Mouse (Mus musculus): ENCODE data around the gene Nup107. TPM values are rescaled to one million over a fixed set of nuclear protein-coding genes. Genes with fewer than 3 reads are reported as not detected.
A peak's percentile ranks its signal among the peaks of the same experiment; 100 is the strongest.

Gene Nup107
- polyA plus RNA-seq, 1 experiment from 2014 or later = 55.1 TPM

DNA sequence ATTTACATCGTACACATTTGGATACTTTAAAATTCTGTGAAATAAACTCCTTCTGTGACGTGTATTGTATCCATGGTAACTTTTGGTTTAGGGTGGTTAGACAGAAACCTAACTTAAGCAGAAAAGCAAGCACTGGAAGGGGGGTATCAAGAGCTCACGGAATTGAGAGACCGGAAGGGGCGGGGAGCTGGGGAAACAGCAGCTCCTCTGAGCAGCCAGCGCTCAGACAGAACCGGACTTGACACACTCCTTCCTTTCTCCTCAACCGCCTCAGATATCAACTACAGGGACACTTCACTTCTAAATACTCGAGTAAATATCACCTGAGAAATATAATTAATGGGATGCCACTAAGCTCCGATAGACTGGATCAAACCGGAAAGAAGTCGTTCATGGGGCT is 4.6 kb upstream of the Nup107 start:
- no peak overlapping the region for H3K9ac ChIP-seq (ENCODE audit: low read length)
- 83% methylated on average over 12 of the region's 12 CpGs for WGBS
- no peak for ATAC-seq (replicated peaks; ENCODE audit: extremely low read depth, insufficient read depth, low FRiP score)
- H3K27me3 ChIP-seq (ENCODE audit: control insufficient read depth, insufficient read depth, low read length) = no peaks in the 10 kb centered on the region
- H3K4me1 ChIP-seq (ENCODE audit: control insufficient read depth, insufficient read depth, low read length) = peaks cover 3% of the 10 kb centered on the region; the same call in 1 of the 2 replicates
- H3K4me2 ChIP-seq (ENCODE audit: low read depth, low read length) = no peak overlapping the region
- H3K9me3 ChIP-seq (replicated peaks; ENCODE audit: control insufficient read depth, low read length) = peaks cover 4% of the 10 kb centered on the region; the same call in 1 of the 2 replicates
- no peak overlapping the region for H3K27ac ChIP-seq (ENCODE audit: low read length)
- H3K36me3 ChIP-seq (ENCODE audit: control insufficient read depth, insufficient read depth) = no peaks in the 10 kb centered on the region
- no peak overlapping the region for H3K4me3 ChIP-seq (ENCODE audit: low read length)

DNA sequence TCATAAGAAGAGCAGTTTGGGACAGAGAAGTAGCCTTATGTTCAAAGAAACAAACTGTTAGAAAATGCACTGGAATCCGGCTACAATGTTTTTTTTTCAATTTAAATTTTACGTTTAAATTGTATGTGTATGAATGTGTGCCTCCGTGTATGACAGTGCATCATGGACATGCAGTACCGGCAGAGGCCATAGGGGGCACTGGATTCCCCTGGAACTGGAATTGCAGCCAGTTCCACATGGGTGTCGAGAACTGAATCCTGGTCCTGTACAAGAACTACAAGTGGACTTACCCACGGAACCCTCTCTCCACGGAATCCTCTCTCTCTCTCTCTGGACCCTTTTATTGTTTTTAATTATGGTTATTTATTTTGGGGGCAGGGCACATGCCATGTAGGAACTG is 3.7 kb upstream of the Nup107 start:
- Histone ChIP-seq H3K4me3 (ENCODE audit: low read length) (no peak overlapping the region), H3K36me3 (ENCODE audit: control insufficient read depth, insufficient read depth) (no peaks in the 10 kb centered on the region), H3K27me3 (ENCODE audit: control insufficient read depth, insufficient read depth, low read length) (no peaks in the 10 kb centered on the region), H3K27ac (ENCODE audit: low read length) (no peak overlapping the region), H3K4me1 (ENCODE audit: control insufficient read depth, insufficient read depth, low read length) (peaks cover 11% of the 10 kb centered on the region), H3K4me2 (ENCODE audit: low read depth, low read length) (no peak overlapping the region), H3K9ac (ENCODE audit: low read length) (no peak overlapping the region), H3K9me3 (replicated peaks; ENCODE audit: control insufficient read depth, low read length) (peaks cover 4% of the 10 kb centered on the region; the same call in 1 of the 2 replicates)
- 93% methylated on average over 7 of the region's 7 CpGs for WGBS
- ATAC-seq (replicated peaks; ENCODE audit: extremely low read depth, insufficient read depth, low FRiP score) = no peak

DNA sequence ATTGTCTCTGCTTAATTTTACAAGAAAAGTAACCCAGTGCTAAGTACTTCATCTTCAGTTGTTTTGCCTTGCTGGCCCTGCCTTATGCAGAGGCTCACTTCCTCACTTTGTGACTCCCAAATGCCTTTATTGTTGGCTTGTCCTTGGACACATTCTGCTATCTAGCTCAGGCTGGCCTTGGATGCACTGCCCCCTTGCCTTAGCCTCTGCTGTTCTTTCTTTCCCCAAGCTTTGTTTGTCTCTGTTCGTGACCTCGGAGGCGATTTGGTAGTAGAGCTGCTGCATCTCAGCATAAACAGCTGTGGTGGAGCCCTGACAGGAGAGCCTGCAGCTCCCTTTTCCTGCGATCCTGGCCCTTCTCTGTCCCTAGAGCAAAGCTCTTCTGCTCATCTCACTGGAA is 2.7 kb upstream of the Nup107 start:
- H3K9ac ChIP-seq (ENCODE audit: low read length) = no peak overlapping the region
- peaks cover 4% of the 10 kb centered on the region; the same call in 1 of the 2 replicates for H3K9me3 ChIP-seq (replicated peaks; ENCODE audit: control insufficient read depth, low read length)
- ATAC-seq (replicated peaks; ENCODE audit: extremely low read depth, insufficient read depth, low FRiP score) = no peak
- no peaks in the 10 kb centered on the region for H3K36me3 ChIP-seq (ENCODE audit: control insufficient read depth, insufficient read depth)
- H3K4me3 ChIP-seq (ENCODE audit: low read length) = no peak overlapping the region
- WGBS = 78% methylated on average over 4 of the region's 4 CpGs
- no peak overlapping the region for H3K27ac ChIP-seq (ENCODE audit: low read length)
- H3K4me2 ChIP-seq (ENCODE audit: low read depth, low read length) = no peak overlapping the region
- peaks cover 11% of the 10 kb centered on the region for H3K4me1 ChIP-seq (ENCODE audit: control insufficient read depth, insufficient read depth, low read length)
- H3K27me3 ChIP-seq (ENCODE audit: control insufficient read depth, insufficient read depth, low read length) = no peaks in the 10 kb centered on the region

DNA sequence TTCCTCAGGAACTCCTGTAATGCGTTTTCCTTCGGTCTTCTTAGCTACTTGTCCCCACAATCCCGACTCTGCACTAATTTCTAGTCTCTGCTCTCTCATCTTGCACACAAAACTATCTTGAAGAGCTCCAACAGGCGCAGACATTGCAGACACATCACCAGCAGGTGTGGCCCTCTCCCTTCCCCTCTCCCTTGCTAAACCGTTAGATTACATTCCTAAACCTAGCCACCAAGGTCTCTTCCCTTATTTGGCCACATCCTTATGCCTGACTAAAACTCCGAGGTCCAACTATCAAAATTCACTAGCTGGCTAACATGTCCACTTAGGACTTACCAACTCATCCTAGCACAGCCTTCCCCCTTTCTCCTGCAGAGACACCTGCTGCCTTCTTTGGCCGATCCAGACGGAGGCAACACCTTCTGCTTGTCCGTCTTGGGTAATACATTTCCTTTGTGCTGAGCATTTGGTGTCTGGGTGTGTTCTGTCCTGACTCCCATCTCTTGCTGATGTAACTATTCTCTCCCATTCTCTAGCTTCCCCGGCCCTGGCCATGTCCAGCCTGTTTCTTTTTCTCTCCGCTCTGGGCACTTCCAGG is 1.0 kb upstream of the Nup107 start:
- H3K27me3 ChIP-seq (ENCODE audit: control insufficient read depth, insufficient read depth, low read length) = no peaks in the 10 kb centered on the region
- H3K9me3 ChIP-seq (replicated peaks; ENCODE audit: control insufficient read depth, low read length) = peaks cover 4% of the 10 kb centered on the region; the same call in 1 of the 2 replicates
- no peak for ATAC-seq (replicated peaks; ENCODE audit: extremely low read depth, insufficient read depth, low FRiP score)
- peak overlapping the region; percentile 79 for H3K4me2 ChIP-seq (ENCODE audit: low read depth, low read length)
- no peak overlapping the region; the same call in 1 of the 2 replicates for H3K9ac ChIP-seq (ENCODE audit: low read length)
- WGBS = 51% methylated on average over 11 of the region's 11 CpGs
- H3K27ac ChIP-seq (ENCODE audit: low read length) = peak overlapping the region; percentile 87
- H3K36me3 ChIP-seq (ENCODE audit: control insufficient read depth, insufficient read depth) = no peaks in the 10 kb centered on the region
- H3K4me3 ChIP-seq (ENCODE audit: low read length) = no peak overlapping the region; the same call in 1 of the 2 replicates
- H3K4me1 ChIP-seq (ENCODE audit: control insufficient read depth, insufficient read depth, low read length) = peaks cover 11% of the 10 kb centered on the region

DNA sequence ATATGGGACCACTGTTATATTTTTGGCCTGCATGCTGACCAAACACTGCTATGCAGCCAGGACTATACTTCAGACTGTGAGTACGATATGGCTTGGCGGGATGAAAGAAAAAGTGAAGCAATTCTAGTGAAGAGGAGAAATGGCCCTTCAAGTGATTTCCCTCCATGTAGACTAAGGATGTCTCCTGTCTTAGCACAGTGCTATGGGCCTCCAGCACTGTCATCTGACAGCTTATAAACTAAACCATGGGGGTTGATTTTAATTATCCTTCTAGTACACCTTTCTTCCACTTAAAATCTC is 1.4 kb downstream of the Nup107 start:
- no peak overlapping the region for H3K4me3 ChIP-seq (ENCODE audit: low read length)
- no peak for ATAC-seq (replicated peaks; ENCODE audit: extremely low read depth, insufficient read depth, low FRiP score)
- H3K4me1 ChIP-seq (ENCODE audit: control insufficient read depth, insufficient read depth, low read length) = peaks cover 11% of the 10 kb centered on the region
- peak overlapping the region; percentile 95; the same call in 1 of the 2 replicates for H3K4me2 ChIP-seq (ENCODE audit: low read depth, low read length)
- peaks cover under 1% of the 10 kb centered on the region; the same call in 1 of the 2 replicates for H3K9me3 ChIP-seq (replicated peaks; ENCODE audit: control insufficient read depth, low read length)
- no peaks in the 10 kb centered on the region for H3K27me3 ChIP-seq (ENCODE audit: control insufficient read depth, insufficient read depth, low read length)
- peaks cover 15% of the 10 kb centered on the region for H3K36me3 ChIP-seq (ENCODE audit: control insufficient read depth, insufficient read depth)
- no peak overlapping the region; the same call in 1 of the 2 replicates for H3K9ac ChIP-seq (ENCODE audit: low read length)
- WGBS = 89% methylated on average over 2 of the region's 2 CpGs
- no peak overlapping the region for H3K27ac ChIP-seq (ENCODE audit: low read length)

DNA sequence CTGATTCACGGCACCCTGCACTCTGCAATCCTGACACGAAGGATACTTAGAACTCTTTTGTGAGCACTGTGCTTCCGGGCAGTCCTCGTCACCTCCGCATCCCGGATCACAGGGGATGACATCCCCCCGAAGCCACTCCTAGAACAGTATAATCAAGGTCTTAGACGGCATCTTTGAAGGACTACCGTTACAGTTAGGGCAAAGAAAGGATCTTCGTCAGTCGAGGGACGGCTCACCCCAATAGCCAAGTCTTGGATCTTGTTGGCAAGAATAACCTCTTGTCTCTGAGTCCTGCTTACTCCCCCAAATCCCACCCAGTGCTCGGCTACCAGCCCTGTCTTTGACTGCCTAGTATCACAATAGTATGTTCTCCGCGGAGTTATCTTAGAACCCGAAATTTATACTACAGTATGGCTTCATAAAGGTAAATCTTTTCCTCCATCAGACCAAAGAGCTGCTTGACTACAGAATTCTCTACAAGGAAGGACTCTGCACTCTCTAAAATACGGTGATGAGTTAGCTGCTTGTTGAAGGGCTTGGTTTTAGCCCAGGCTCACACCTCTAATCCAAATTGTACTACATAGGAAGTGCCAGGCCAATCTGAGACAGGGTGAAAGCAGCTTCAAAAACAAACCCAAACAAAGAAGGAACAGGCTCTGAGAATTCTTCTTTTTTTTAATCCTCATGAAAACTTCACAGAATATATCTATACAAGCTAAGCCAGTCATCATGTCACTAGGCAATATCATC is 1.9 kb downstream of the Nup107 start:
- ATAC-seq (replicated peaks; ENCODE audit: extremely low read depth, insufficient read depth, low FRiP score) = no peak
- H3K9me3 ChIP-seq (replicated peaks; ENCODE audit: control insufficient read depth, low read length) = no peaks in the 10 kb centered on the region
- 92% methylated on average over 17 of the region's 17 CpGs for WGBS
- H3K4me3 ChIP-seq (ENCODE audit: low read length) = no peak overlapping the region
- H3K27me3 ChIP-seq (ENCODE audit: control insufficient read depth, insufficient read depth, low read length) = no peaks in the 10 kb centered on the region
- no peak overlapping the region for H3K4me2 ChIP-seq (ENCODE audit: low read depth, low read length)
- H3K4me1 ChIP-seq (ENCODE audit: control insufficient read depth, insufficient read depth, low read length) = peaks cover 11% of the 10 kb centered on the region
- peaks cover 17% of the 10 kb centered on the region for H3K36me3 ChIP-seq (ENCODE audit: control insufficient read depth, insufficient read depth)
- H3K9ac ChIP-seq (ENCODE audit: low read length) = no peak overlapping the region
- no peak overlapping the region for H3K27ac ChIP-seq (ENCODE audit: low read length)

DNA sequence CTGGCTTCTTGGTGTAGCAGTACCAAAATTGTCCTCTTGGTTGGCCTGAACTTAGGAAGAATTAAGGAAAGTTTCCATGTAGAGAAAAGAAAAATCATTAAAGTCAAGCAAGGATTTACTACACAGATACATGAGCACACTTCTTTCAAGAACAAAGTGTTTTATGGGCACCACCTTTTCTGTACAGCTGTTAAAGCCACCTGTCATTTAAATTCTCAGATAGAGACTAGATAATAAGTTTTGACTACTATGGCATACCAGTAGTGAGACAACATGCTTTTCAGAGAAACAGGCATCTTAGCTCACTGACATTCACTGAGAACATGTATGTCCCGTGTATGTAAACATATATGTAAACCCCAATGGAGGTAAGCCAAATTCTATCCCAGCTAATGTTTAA is 2.5 kb downstream of the Nup107 start:
- Histone ChIP-seq H3K4me1 (ENCODE audit: control insufficient read depth, insufficient read depth, low read length) (peaks cover 11% of the 10 kb centered on the region), H3K9me3 (replicated peaks; ENCODE audit: control insufficient read depth, low read length) (no peaks in the 10 kb centered on the region), H3K27me3 (ENCODE audit: control insufficient read depth, insufficient read depth, low read length) (no peaks in the 10 kb centered on the region), H3K4me3 (ENCODE audit: low read length) (no peak overlapping the region), H3K4me2 (ENCODE audit: low read depth, low read length) (no peak overlapping the region), H3K27ac (ENCODE audit: low read length) (no peak overlapping the region), H3K9ac (ENCODE audit: low read length) (no peak overlapping the region), H3K36me3 (ENCODE audit: control insufficient read depth, insufficient read depth) (peaks cover 20% of the 10 kb centered on the region)
- no peak for ATAC-seq (replicated peaks; ENCODE audit: extremely low read depth, insufficient read depth, low FRiP score)
- WGBS = 87% methylated on average over 1 of the region's 1 CpGs

DNA sequence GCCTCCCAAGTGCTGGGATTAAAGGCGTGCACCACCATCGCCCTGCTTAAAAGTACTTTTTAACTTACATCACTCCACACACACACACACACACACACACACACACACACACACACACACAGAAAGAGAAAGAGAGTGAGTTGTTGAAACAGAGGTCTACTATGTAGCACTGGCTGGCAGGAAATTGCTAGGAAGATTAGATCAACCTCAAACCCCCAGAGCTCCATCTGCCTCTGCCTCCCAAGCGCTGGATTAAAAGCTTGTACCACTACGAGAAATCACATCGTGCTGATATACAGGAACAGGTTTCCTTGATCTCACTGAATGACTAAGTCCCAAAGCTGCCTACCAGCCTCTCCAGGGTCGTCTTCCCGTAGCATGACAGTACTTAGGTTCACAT is 7.9 kb downstream of the Nup107 start:
- no peaks in the 10 kb centered on the region for H3K4me1 ChIP-seq (ENCODE audit: control insufficient read depth, insufficient read depth, low read length)
- no peak overlapping the region for H3K4me3 ChIP-seq (ENCODE audit: low read length)
- H3K36me3 ChIP-seq (ENCODE audit: control insufficient read depth, insufficient read depth) = peaks cover 51% of the 10 kb centered on the region
- no peak overlapping the region for H3K27ac ChIP-seq (ENCODE audit: low read length)
- no peaks in the 10 kb centered on the region for H3K27me3 ChIP-seq (ENCODE audit: control insufficient read depth, insufficient read depth, low read length)
- no peaks in the 10 kb centered on the region for H3K9me3 ChIP-seq (replicated peaks; ENCODE audit: control insufficient read depth, low read length)
- ATAC-seq (replicated peaks; ENCODE audit: extremely low read depth, insufficient read depth, low FRiP score) = no peak
- H3K4me2 ChIP-seq (ENCODE audit: low read depth, low read length) = no peak overlapping the region
- WGBS = 86% methylated on average over 7 of the region's 7 CpGs
- H3K9ac ChIP-seq (ENCODE audit: low read length) = no peak overlapping the region

DNA sequence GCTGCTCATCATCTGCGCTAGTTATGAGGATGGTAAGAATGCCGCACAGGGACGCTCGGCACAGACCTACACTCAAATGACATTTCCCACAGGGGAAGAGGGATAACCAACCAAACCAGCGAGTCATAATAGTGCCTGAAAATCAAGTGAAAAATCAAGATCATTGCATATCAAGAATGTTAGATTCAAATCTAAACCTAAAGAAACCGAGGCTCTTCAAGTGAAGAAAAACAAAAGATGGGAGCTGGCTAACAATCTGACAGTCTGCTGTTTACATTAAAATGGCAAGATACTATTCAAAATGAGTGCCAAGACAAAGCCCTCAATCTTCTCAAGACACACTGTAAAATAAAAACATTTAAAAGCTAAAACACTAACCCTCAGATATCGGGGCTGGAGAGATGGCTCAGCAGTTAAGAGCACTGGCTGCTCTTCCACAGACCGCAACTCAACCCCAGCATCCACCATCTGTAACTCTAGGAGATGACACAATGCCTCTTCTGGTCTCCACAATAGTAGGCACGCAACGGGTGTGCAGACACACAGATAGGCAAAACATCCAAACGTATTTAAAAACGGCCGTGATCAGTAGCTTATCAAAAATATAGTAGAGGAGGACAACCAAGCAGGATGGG is 8.6 kb downstream of the Nup107 start:
- ATAC-seq (replicated peaks; ENCODE audit: extremely low read depth, insufficient read depth, low FRiP score) = no peak
- Histone ChIP-seq H3K4me2 (ENCODE audit: low read depth, low read length) (no peak overlapping the region), H3K9me3 (replicated peaks; ENCODE audit: control insufficient read depth, low read length) (no peaks in the 10 kb centered on the region), H3K4me1 (ENCODE audit: control insufficient read depth, insufficient read depth, low read length) (no peaks in the 10 kb centered on the region), H3K27me3 (ENCODE audit: control insufficient read depth, insufficient read depth, low read length) (no peaks in the 10 kb centered on the region), H3K9ac (ENCODE audit: low read length) (no peak overlapping the region), H3K4me3 (ENCODE audit: low read length) (no peak overlapping the region), H3K36me3 (ENCODE audit: control insufficient read depth, insufficient read depth) (peaks cover 51% of the 10 kb centered on the region), H3K27ac (ENCODE audit: low read length) (no peak overlapping the region)
- WGBS = 92% methylated on average over 13 of the region's 13 CpGs

Data from heart, embryonic 16.5 days (tissue).